Mouse (Mus musculus): ENCODE measurements around the gene Dusp5.
A peak's percentile ranks its signal among the peaks of the same experiment; 100 is the strongest.

Dusp5 gene

GRCm38 (mm10) chr19:53543602-53544001, 14.7 kb downstream of the Dusp5 start:
- peak; percentile 85 for DNase-seq (ENCODE audit: low read depth)

- no peak for DNase-seq (ENCODE audit: low read depth)
These were observed 16.1 kb downstream of the Dusp5 start for GRCm38 (mm10) chr19:53544923-53545561.

DNA sequence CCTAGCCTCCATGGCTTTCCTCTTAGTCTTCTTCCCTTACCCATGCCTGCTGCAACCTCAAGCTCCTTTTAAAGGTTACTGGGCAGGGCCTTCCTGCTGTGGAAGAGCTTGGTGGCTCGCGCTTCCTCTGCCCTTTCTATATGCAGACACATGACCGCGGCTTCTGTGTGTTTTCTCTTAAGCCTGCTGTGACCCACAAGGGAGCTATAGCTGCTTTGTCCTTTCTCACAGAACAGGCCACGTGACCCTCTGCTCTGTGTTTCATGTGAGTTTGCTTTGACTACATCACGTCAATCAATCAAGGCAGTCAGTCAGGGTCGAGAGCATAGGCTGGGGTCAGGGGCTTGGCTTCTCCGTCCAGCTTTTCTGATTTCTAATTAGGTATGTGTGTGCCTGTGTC, 18.7 kb downstream of the Dusp5 start:
- no peak for DNase-seq (ENCODE audit: low read depth)

GRCm38 (mm10) chr19:53550972-53551371, 22.1 kb downstream of the Dusp5 start:
- DNase-seq (ENCODE audit: low read depth) = no peak

DNA sequence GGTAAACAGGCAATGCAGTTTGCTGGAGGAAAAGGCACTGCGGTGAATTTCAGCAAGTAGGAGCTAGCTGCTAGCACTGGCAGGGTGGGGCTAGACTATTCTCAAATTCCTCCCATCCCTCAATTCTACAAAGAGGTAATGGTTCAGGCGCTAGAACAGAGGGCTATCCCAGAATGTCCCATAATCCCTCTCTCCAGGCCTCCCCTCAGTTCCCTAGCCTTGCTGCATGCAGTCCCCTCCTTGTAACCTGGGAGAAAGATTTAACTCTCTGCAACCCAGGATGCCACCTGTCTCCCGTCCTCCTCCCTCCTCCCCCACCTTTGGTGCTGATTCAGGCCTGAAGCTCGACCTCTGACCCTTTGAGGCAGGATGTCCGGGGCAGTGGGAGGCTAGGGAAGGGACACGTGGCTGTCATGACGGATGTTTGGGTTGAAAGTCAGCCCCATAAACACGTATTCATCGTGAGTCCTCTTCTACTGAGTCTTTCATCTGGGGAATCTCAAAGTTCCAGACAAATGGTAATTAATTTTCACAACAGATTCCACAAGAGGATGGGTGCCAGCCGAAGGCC, 23.4 kb downstream of the Dusp5 start:
- no peak for DNase-seq (ENCODE audit: low read depth)

DNA sequence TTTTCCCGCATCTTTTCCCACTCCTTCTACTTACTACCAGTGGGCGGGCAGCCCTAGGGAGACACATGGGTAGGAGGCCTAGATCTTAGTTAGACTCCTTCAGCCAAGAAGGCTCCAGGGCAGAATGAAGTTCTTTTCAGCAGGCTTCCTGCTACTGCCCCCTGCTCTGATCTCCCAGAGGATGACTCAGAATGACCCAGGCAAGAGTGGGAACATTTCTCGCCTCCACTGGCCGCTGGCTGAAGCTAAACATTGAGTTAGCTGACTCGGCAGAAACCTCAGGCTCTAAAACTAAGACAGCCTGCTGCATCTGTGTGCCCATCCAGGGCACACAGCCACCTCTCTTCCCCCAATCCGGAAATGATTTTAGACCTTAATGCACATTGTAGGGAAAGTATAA, 23.9 kb downstream of the Dusp5 start:
- DNase-seq (ENCODE audit: low read depth) = peak; percentile 88

DNA sequence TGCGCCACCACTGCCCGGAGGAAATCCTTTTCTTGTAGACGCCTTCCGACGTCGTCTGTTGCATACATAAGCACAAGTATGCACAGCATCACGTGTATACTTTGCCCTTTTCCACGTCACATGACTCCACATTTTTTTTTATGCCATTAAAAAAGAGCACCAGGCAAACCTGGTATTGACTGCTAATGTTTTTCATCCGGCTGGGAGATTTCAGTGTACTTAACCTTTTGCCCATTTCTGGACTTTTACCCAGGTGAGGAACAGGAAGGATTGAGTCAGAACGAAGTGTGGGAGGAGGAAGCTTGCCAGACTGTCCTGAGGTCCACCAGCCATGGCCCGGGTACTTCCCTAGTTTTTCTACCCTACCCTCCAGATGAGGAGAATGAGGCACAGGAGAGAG, 25.5 kb downstream of the Dusp5 start:
- DNase-seq (ENCODE audit: low read depth) = no peak

DNA sequence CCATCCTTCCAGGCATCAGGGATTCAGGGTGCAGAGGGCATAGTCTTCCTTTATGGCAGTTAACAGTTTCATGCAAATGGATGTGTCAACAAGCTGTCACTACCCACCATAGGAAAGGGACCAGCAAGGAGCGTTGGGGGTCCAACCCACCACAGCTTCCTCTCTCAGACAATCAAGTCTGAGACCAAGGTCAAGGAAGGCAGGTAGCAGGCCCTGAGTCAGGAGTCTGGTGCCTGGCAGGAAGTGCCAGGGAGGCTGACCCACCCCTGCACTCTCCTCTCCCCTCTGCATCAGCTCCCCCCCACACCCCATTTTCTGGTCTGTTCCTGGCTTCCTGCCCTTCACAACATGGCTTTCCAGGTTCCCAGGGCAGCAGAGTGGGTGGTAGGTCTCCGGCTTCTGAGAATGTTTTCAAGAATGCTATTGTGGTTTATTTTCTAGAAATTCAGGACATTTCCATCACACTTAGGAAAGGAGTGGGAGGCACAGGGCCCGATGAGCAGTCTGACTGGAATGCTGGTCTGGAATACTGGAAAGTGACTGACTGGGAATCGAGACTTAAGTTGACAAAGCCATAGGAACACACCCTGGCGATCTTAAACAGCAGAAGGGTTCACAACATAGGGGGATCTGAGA, 26.2 kb downstream of the Dusp5 start:
- DNase-seq (ENCODE audit: low read depth) = peak; percentile 82

GRCm38 (mm10) chr19:53556841-53557240, 27.9 kb downstream of the Dusp5 start:
- DNase-seq (ENCODE audit: low read depth) = no peak

- no peak for DNase-seq (ENCODE audit: low read depth)
These were observed 28.5 kb downstream of the Dusp5 start for GRCm38 (mm10) chr19:53557267-53557936.

DNA sequence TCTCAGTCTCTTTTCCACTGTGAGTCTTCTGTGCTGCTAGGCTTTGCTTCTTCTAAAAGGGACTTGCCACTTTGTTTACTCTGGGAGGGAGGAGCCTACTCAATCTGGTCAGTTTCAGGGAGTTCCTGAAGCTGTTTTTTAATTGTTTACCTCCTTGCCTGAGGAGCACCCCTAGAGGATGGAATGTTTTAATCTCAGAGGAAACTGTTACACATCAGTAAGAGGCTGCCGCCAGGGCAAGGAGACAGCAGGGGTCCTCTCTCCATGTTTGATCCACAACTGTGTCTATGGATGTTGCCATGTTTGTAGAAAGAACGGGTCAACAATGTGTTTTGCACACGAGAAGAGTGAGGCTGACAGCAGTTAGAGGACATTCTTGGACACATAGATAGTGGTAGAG, 31.5 kb downstream of the Dusp5 start:
- no peak for DNase-seq (ENCODE audit: low read depth)

DNA sequence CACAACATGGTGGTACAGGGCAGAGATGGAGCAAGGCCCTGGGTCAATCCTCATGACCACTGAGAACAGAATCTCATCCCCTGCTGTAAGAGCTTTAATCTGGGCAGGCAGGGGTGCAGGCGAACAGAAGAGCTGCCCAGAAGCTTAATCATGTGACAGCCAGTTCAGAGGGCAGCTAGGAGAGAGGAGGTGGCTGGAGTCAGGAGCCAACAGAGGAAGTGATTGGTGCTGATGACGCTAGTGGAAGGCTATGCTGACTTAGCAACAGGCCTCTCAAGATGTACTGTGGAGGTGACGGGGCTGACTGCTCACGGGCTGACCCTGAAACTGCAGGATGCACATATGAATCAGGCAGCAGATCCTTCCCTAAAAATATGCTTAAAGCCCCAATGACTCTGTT, 35.3 kb downstream of the Dusp5 start:
- DNase-seq (ENCODE audit: low read depth) = peak; percentile 58

DNA sequence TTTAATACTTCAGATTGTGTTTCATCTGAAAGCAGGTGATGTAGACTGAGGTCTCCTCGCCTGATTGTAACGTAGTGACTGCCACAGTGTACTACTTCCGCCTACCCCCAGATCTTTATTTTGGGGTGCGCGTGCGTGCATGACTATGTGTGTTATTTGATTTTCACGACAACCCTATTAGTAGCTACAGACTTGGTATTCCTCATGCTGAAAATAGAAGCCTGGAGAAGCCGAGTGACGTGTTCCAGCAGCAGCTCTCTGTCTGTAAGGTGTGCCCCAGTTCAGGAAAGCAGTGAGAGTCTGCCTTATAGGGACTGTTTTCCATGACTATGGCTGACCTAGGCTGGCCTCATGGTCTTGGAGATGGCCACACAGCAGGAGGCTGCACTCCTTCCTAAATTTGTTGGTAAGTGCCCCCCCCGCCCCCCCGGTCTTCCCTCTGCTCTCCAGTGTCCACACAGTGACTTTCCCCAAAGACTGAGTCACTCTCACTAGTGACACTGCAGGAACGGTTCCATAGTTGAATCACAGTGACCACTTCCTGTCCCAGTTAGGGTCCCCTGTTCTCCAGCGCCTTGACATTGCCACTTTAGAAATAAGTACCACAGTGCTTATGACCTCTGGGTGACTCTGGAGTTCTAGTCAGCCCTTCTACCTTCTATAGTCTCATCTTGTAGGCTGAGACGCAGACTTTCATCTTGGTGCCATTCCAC, 36.8 kb downstream of the Dusp5 start:
- DNase-seq (ENCODE audit: low read depth) = no peak

- DNase-seq (ENCODE audit: low read depth) = no peak
These were observed 39.0 kb downstream of the Dusp5 start for GRCm38 (mm10) chr19:53567864-53568263.

DNA sequence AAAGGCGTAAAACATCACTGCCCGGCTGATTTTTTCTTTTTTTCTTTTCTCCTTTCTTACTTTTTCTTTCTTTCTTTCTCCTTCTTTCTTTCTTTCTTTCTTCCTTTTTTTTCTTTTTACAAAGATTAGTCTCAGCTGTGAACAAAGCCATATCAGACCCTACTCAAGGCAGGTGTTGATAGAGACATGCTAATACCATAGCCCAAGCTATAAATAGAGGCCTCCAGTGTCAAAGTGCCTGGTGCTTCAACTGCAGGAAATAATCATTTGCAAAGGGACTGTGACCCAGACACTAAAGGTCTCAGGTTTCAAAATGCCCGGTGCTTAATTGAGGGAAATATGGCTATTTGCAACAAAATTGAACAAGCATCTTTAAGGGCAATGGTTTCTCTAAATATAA, 39.6 kb downstream of the Dusp5 start:
- DNase-seq (ENCODE audit: low read depth) = no peak

GRCm38 (mm10) chr19:53571056-53571455, 42.1 kb downstream of the Dusp5 start:
- DNase-seq (ENCODE audit: low read depth) = no peak

GRCm38 (mm10) chr19:53571501-53572428, 42.9 kb downstream of the Dusp5 start:
- no peak for DNase-seq (ENCODE audit: low read depth)

GRCm38 (mm10) chr19:53572607-53573006, 43.7 kb downstream of the Dusp5 start:
- no peak for DNase-seq (ENCODE audit: low read depth)

DNA sequence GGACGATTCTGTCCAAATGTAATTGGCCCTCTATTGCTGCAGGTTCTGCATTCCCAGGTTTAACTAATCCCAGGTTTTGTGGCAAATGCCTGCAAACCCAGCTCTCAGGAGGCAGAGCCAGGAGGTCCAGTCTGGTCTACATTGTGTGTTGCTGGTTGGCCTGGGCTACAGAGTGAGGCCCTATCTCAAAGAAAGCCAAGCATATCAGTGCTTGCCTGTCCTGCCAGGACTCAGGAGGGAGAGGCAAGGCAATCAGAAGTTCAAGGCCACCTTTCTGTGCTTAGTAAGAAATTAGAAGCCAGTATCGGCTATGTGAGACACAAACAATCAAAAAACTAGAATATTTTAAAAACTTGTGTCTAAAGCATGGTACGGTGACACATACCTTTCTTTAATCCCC, 44.2 kb downstream of the Dusp5 start:
- DNase-seq (ENCODE audit: low read depth) = no peak

DNA sequence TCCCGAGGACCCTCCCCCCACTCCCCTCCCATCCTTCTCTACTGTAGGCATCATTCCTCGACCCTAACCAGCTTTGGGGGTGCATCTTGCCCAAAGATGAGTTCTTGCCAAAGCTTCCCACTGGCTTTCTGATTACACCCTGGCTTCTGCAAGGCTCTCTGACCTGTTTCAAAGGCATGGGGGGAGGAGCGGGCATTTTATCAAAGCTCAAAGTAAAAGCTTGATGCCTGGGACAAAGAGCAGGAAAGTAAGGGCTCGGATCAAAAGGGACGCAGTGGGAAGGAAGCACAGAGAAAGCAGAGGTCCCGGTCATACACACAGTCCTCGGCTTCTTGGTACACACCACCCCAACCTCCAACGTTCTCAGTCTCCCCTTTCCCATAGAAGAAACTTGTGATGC, 45.2 kb downstream of the Dusp5 start:
- DNase-seq (ENCODE audit: low read depth) = no peak

DNA sequence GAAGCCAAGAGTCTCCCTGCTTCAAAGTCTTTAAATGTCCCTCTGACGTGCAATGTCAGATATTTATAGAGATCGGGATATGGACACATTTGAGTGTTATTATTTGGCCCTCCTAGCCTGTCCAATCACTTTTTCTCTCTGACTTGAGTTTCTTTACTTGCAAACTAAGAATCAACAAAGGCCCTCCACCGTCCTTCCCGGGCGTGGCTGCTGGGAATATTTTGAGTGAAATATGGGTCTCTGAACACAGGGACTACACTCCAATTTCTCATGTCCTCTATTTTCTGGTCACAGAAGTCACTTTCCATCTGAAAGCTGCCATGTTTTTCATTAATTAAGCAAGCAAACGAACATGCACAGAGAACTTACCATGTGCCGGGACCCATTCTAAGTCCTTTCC, 45.6 kb downstream of the Dusp5 start:
- no peak for DNase-seq (ENCODE audit: low read depth)
